Mouse (Mus musculus) neutrophil, adult 5-6 weeks (primary cell): ENCODE data around the gene Klf9. TPM values are rescaled to one million over a fixed set of nuclear protein-coding genes. Genes with fewer than 3 reads are reported as not detected.

Experiments used
- ATAC-seq: fragments of 151-379, 151-347 bp; 2 replicates; pipeline ENCODE4 v1.8.0; 2017; ENCODE audit warnings: mild to moderate bottlenecking, moderate TSS enrichment; ENCODE audit not compliant: insufficient number of reproducible peaks, poor library complexity, low FRiP score, severe bottlenecking; ENCODE audit errors: extremely low read depth
- total RNA-seq: library from RNA; stranded (forward); fragments of 200-1000 nt; gene quantifications from 2 replicates; pipeline ENCODE4 v1.2.3, GENCODE M21; 2017

Gene Klf9
- total RNA-seq, 1 experiment from 2014 or later, result 3.0 TPM

- no peak for ATAC-seq
Observed at GRCm38 (mm10) chr19:23193076-23193475, 52.0 kb downstream of the Klf9 start.

- ATAC-seq, result no peak
Observed at GRCm38 (mm10) chr19:23202106-23202505, 61.1 kb downstream of the Klf9 start.

GRCm38 (mm10) chr19:23203505-23204053 lies 62.6 kb downstream of the Klf9 start:
- ATAC-seq, result no peak

GRCm38 (mm10) chr19:23211325-23211724 lies 70.3 kb downstream of the Klf9 start:
- no peak for ATAC-seq

GRCm38 (mm10) chr19:23214326-23214725 lies 73.3 kb downstream of the Klf9 start:
- no peak for ATAC-seq

Other genes with a start within 250 kb of the Klf9 start
- gene Smc5, start 132.7 kb downstream of the Klf9 start, total RNA-seq, result 49.3 and 50.8 TPM in 2 replicates